Mouse (Mus musculus): ENCODE results near the gene Dffa.

DNA sequence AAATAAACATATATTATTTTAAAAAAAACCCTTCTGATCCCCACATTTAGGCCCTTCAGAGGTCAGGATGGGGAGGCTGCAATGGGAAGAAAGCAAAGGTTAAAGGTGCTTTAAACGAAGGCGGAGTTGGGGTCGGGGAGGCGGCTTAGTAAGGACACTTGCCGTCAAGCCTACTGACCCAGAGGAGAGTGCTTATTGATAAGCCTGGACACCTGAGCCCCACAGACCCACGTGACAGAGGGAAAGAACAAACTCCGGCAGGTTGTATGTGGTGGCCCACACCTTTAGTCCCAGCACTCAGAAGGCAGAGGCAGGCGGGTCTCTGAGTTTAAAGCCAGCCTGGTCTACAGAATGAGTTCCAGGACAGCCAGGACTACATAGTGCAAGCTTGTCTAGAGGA is 23.8 kb upstream of the Dffa start:
- TF ChIP-seq E2F4 (IDR thresholded peaks at IDR 0.05; ENCODE audit: insufficient read depth): no peak
- TF ChIP-seq TCF12 (IDR thresholded peaks at IDR 0.05; ENCODE audit: insufficient read depth, poor library complexity, severe bottlenecking): no peak
- no peak for TF ChIP-seq POLR2AphosphoS2 (IDR thresholded peaks at IDR 0.05; ENCODE audit: insufficient read length, low read depth)
- TF ChIP-seq MYOG (IDR thresholded peaks at IDR 0.05; ENCODE audit: control insufficient read depth in 1 of 3, insufficient read depth in 1 of 3, insufficient read length in 2 of 3, low read depth in 2 of 3): no peak
- no peak for TF ChIP-seq USF1 (IDR thresholded peaks at IDR 0.05; ENCODE audit: low read depth)
- no peak for TF ChIP-seq POLR2A (IDR thresholded peaks at IDR 0.05; ENCODE audit: insufficient read length, low read depth)
- no peak for TF ChIP-seq MAX (IDR thresholded peaks at IDR 0.05; ENCODE audit: low read depth)
